20 mouse cellular contexts compared by ENCODE assay signal in the genomic region with DNA sequence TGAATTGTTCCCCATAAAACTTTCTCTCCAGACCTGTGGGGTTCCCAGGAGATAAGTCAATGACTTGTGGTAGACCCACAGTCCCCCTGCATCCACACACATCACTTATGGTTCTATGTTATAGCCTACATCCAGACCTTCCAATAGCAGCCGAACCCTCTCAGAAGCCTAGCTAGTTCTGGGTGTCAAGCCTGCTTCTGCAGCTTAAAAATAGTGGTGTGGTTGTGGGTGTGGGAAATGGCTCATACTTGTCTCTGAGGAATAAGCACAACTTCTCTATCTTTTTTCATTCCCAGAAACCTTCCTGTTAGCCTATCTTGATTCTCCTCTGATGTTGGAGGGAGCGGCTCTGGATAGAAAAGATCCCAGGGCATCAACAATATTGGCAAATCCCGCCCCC.
DNase-seq lines count a peak whose midpoint lies in the region; ATAC-seq lines count a peak whose summit lies in the region.
"Had no signal": no experiment of that assay in that cellular context is flagged by ENCODE, and none has a peak within 500 bp of the region (broad histone marks: within the 10 kb centered on the region; RNA-seq: fewer than 3 reads in every experiment).

No protein-coding gene starts in this region.

- DNase-seq in frontal cortex, postnatal 25 days (ENCODE audit: low spot score in 2 of 2), result no peak
- peak; percentile 35 for DNase-seq in heart, adult 11 months
- DNase-seq in heart, postnatal 14 days, result no peak
- DNase-seq in brain, adult 2 months (ENCODE audit: low read depth, low spot score), result peak; percentile 57
- DNase-seq in right cerebral cortex, postnatal 10 days (ENCODE audit: low spot score in 2 of 2), result no peak
- DNase-seq: adrenal gland, adult 2 months; adrenal gland, adult 8-10 months; adrenal gland, postnatal 10 days; adrenal gland, postnatal 14 days; adrenal gland, postnatal 25 days; adrenal gland, postnatal 36 days; B cell, adult 2 months; cerebellum, adult 11 months; cerebellum, adult 11-12 months; cerebellum, adult 18-20 months; cerebellum, adult 2 months had no signal

- peak; percentile 78 for ATAC-seq in frontal cortex, adult (ENCODE audit: low TSS enrichment)
- ATAC-seq: activated CD4-positive, CD25-positive, alpha-beta regulatory T cell, adult 4 months; CD4-positive, CD25-positive, alpha-beta regulatory T cell, adult 4 months; Patski had no signal

- intact Hi-C loops in heart, postnatal 14 days (cut with DNase I), result no loop called here

Comparison
In these comparisons a context has a peak if more than half of its experiments do, and no peak if none do; other contexts are left out.
1. DNase-seq: peak in heart, adult 11 months (single experiment) and brain, adult 2 months (single experiment); none in frontal cortex, postnatal 25 days (0 of 2), heart, postnatal 14 days (0 of 2) and right cerebral cortex, postnatal 10 days (0 of 2).